Comparison of ENCODE assay signal across 8 mouse cellular contexts in the genomic region with DNA sequence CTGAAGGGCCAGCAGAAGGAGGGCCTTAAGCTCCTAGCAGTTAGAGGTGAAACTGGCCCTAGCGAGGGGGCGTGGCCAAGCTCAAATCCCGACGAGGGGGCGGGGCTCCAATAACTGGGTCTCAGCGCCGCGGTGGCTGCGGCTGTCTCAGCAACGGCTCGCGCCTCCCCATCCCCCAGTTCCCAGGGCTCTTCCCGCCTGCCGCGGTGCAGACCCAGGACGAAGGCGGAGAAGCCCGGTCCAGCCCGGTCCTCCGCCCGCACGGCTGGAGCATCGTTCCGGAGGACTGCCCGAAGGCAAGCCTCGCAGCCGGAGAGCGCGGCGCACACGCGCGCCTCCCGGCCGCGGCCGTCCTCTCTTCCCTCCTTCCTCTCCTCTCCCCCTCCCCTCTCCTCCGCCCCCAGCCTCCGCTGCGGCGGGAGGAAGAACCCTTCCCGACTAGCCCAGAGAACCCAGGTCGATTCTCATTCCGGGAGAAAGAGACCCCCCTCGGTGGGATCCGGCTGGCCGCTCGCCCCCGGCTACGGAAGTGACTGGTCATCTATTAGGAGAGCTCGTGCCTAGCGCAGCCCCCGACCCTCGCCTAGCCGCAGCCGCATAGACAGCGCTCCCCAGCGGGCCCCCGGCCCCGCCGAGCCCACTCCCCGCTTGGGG. TPM values are rescaled to one million over a fixed set of nuclear protein-coding genes. Genes with fewer than 3 reads are reported as not detected.
DNase-seq lines count a peak whose midpoint lies in the region; ATAC-seq and TF ChIP-seq lines count a peak whose summit lies in the region.

No protein-coding gene starts in this region.

- TF ChIP-seq CTCF in small intestine, adult 2 months (IDR thresholded peaks at IDR 0.05; ENCODE audit: extremely low read depth, insufficient read length, insufficient replicate concordance, low read depth, low read length), result no peak

- intact Hi-C loops in left cerebral cortex, postnatal 4 days (cut with DNase I), result no loop called here

- peak overlapping the region; percentile 61 for H3K4me3 ChIP-seq in midbrain, embryonic 11.5 days (ENCODE audit: low read depth, low read length)
- H3K4me3 ChIP-seq in small intestine, adult 2 months (ENCODE audit: low read depth, low read length), result peak overlapping the region; percentile 74

- peak; percentile 92 for ATAC-seq in midbrain, embryonic 11.5 days (ENCODE audit: low FRiP score)
- ATAC-seq in erythroid progenitor cell, adult 5-6 weeks (replicated peaks; ENCODE audit: low FRiP score, poor library complexity, severe bottlenecking), result no peak; the same call in 1 of the 2 replicates

- peak; percentile 90 for DNase-seq in adrenal gland, postnatal 10 days
- peak; percentile 81 for DNase-seq in embryo, embryonic 9.5 days (ENCODE audit: extremely low spot score)
- peak; percentile 98 for DNase-seq in heart, adult 11 months
- peak; percentile 85 for DNase-seq in kidney, adult 11 months
- peak; percentile 91 for DNase-seq in left cerebral cortex, postnatal 4 days
- DNase-seq in midbrain, embryonic 11.5 days (ENCODE audit: low spot score, missing footprints), result peak; percentile 97

- H3K36me3 ChIP-seq in midbrain, embryonic 11.5 days (ENCODE audit: control insufficient read depth, insufficient read depth, low read length), result no peaks in the 10 kb centered on the region
- no peaks in the 10 kb centered on the region for H3K36me3 ChIP-seq in small intestine, adult 2 months (ENCODE audit: control insufficient read depth, insufficient read depth, low read length)

- H3K9ac ChIP-seq in midbrain, embryonic 11.5 days (ENCODE audit: low read length), result peak overlapping the region; percentile 79

- no peaks in the 10 kb centered on the region for H3K9me3 ChIP-seq in midbrain, embryonic 11.5 days (ENCODE audit: control insufficient read depth, low read length)

- peaks cover 13% of the 10 kb centered on the region for H3K4me1 ChIP-seq in midbrain, embryonic 11.5 days (ENCODE audit: control insufficient read depth, insufficient read depth, low read length)
- H3K4me1 ChIP-seq in small intestine, adult 2 months (ENCODE audit: control insufficient read depth, insufficient read depth, insufficient read length, low read length), result no peaks in the 10 kb centered on the region

- H3K27me3 ChIP-seq in midbrain, embryonic 11.5 days (ENCODE audit: control insufficient read depth, insufficient read depth, low read length), result no peaks in the 10 kb centered on the region
- no peaks in the 10 kb centered on the region for H3K27me3 ChIP-seq in small intestine, adult 2 months (ENCODE audit: control insufficient read depth, insufficient read depth, low read length)

- TF ChIP-seq POLR2A in small intestine, adult 2 months (IDR thresholded peaks at IDR 0.05; ENCODE audit: low read depth, low read length), result no peak

- H3K4me2 ChIP-seq in midbrain, embryonic 11.5 days, result peak overlapping the region; percentile 51

- WGBS in midbrain, embryonic 11.5 days, result 24% methylated on average over 41 of the region's 62 CpGs
- WGBS in small intestine, adult 2 months, result 13% methylated on average over 46 of the region's 62 CpGs

- peak overlapping the region; percentile 77 for H3K27ac ChIP-seq in midbrain, embryonic 11.5 days (ENCODE audit: low read depth, low read length)
- H3K27ac ChIP-seq in small intestine, adult 2 months (ENCODE audit: insufficient read depth, low read depth, low read length), result no peak overlapping the region

RNA-seq across cellular contexts. Expression of a gene that starts 1.0 kb away (rescaled TPM):
- total RNA-seq in adrenal gland, postnatal 10 days (2021), result 10 to 100 TPM; 17.4 to 19.7 TPM
- 10 to 100 TPM; 49.3 to 51.2 TPM for total RNA-seq in left cerebral cortex, postnatal 4 days (2021)
- polyA plus RNA-seq in midbrain, embryonic 11.5 days (2014; fragmentation: Nextera tagmentation; extraction: Ambion mirVana), result 7.6 and 8.6 TPM in 2 replicates
- 1.7 and 2.3 TPM in 2 replicates for polyA plus RNA-seq in small intestine, adult 2 months (2012; rRNA removed)
- not detected in 2 replicates for total RNA-seq in erythroid progenitor cell, adult 5-6 weeks (2015; ENCODE audit: low replicate concordance)
- total RNA-seq in erythroid progenitor cell, adult 5-6 weeks (2017; ENCODE audit: low replicate concordance), result not detected in 2 replicates

RNA-seq across cellular contexts. Expression of a gene that starts 29.8 kb away (rescaled TPM):
- 10 to 100 TPM; 48.5 to 49.2 TPM for total RNA-seq in adrenal gland, postnatal 10 days (2021)
- total RNA-seq in left cerebral cortex, postnatal 4 days (2021), result 100 to 1,000 TPM; 174 to 191 TPM
- polyA plus RNA-seq in midbrain, embryonic 11.5 days (2014; fragmentation: Nextera tagmentation; extraction: Ambion mirVana), result 48.2 and 48.5 TPM in 2 replicates
- polyA plus RNA-seq in small intestine, adult 2 months (2012; rRNA removed), result 1.6 and 3.2 TPM in 2 replicates
- total RNA-seq in erythroid progenitor cell, adult 5-6 weeks (2015; ENCODE audit: low replicate concordance), result 8.8 and 14.8 TPM in 2 replicates
- total RNA-seq in erythroid progenitor cell, adult 5-6 weeks (2017; ENCODE audit: low replicate concordance), result 17.8 and 26.2 TPM in 2 replicates

RNA-seq across cellular contexts. Expression of a gene that starts 49.4 kb away (rescaled TPM):
- 10 to 100 TPM; 26.0 to 32.0 TPM for total RNA-seq in adrenal gland, postnatal 10 days (2021)
- total RNA-seq in left cerebral cortex, postnatal 4 days (2021), result 10 to 100 TPM; 36.7 to 38.7 TPM
- 45.7 and 45.8 TPM in 2 replicates for polyA plus RNA-seq in midbrain, embryonic 11.5 days (2014; fragmentation: Nextera tagmentation; extraction: Ambion mirVana)
- polyA plus RNA-seq in small intestine, adult 2 months (2012; rRNA removed), result 0.46 and 0.98 TPM in 2 replicates
- 0.72 and 8.4 TPM in 2 replicates for total RNA-seq in erythroid progenitor cell, adult 5-6 weeks (2015; ENCODE audit: low replicate concordance)
- total RNA-seq in erythroid progenitor cell, adult 5-6 weeks (2017; ENCODE audit: low replicate concordance), result 7.4 and 8.9 TPM in 2 replicates

Comparison
In these comparisons a context has a peak if more than half of its experiments do, and no peak if none do; other contexts are left out.
1. RNA of a gene that starts 1.0 kb away (total RNA-seq): 49.3 to 51.2 TPM in left cerebral cortex, postnatal 4 days and 17.4 to 19.7 TPM in adrenal gland, postnatal 10 days; not detected in erythroid progenitor cell, adult 5-6 weeks; every median in the first group is over 10 times any median in the second.
2. Peak in every context shown above with its lines, with median percentiles within 50 percentile points of each other: DNase-seq.